In the genomic region with DNA sequence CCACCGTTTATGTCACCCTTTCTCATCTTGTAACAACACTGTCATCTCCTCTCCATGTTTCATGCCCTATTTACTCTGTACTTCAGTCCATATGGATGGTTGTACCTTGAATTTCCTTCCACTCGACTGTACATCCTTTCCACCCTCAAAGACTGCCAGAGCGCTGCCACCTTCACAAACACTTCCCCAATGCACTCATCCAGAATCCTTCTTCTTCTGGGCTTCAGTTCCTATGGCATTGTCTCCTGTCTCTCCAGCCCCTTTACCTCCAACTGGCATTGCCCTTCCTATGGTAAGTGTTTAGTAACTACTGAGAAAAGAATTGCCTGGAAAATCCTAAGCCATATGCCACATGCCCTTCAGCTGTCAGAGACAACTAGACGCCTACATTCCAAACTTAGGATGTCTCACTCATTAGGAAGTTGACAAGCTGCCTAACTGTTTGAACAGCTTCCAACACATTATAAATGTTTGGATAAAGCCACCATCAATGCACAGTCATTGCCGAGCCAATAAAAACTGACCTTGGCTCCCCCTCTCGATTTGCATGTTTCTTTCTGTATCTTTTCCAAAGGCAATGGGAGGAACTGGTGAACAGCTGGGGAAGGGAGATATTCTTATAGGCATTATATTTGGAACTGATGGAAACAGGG, we compare ENCODE assay signal across 16 mouse cellular contexts.
DNase-seq lines count a peak whose midpoint lies in the region; ATAC-seq and TF ChIP-seq lines count a peak whose summit lies in the region.
"Had no signal": no experiment of that assay in that cellular context is flagged by ENCODE, and none has a peak within 500 bp of the region (broad histone marks: within the 10 kb centered on the region; RNA-seq: fewer than 3 reads in every experiment).

No protein-coding gene starts in this region.

- ATAC-seq in lung, embryonic 16.5 days (ENCODE audit: low read depth) = peak; percentile 92
- no peak for ATAC-seq in intestine, postnatal 0 days
- no peak for ATAC-seq in liver, postnatal 0 days

- TF ChIP-seq CTCF in intestine, postnatal 0 days (IDR thresholded peaks at IDR 0.05; ENCODE audit: low read depth) = no peak
- TF ChIP-seq CTCF in liver, postnatal 0 days (IDR thresholded peaks at IDR 0.05; ENCODE audit: low read depth) = no peak

- 49% methylated on average over 6 of the region's 6 CpGs for WGBS in lung, embryonic 16.5 days
- WGBS in intestine, postnatal 0 days = 70% methylated on average over 6 of the region's 6 CpGs
- WGBS in liver, postnatal 0 days (ENCODE audit: insufficient replicate concordance) = 70% methylated on average over 6 of the region's 6 CpGs

- H3K27me3 ChIP-seq in lung, embryonic 16.5 days (ENCODE audit: control insufficient read depth, insufficient read depth, low read depth, low read length) = no peaks in the 10 kb centered on the region
- no peaks in the 10 kb centered on the region for H3K27me3 ChIP-seq in intestine, postnatal 0 days (replicated peaks; ENCODE audit: control insufficient read depth, insufficient read depth, low read length)
- no peaks in the 10 kb centered on the region for H3K27me3 ChIP-seq in liver, postnatal 0 days (ENCODE audit: insufficient read depth, low read length)
- H3K27me3 ChIP-seq: heart, embryonic 12.5 days; limb, embryonic 12.5 days had no signal

- H3K36me3 ChIP-seq in lung, embryonic 16.5 days (ENCODE audit: control insufficient read depth, insufficient read depth, low read length) = no peaks in the 10 kb centered on the region
- no peaks in the 10 kb centered on the region for H3K36me3 ChIP-seq in intestine, postnatal 0 days (ENCODE audit: control insufficient read depth, insufficient read depth)
- no peaks in the 10 kb centered on the region for H3K36me3 ChIP-seq in liver, postnatal 0 days (replicated peaks; ENCODE audit: insufficient read depth, low read length)
- H3K36me3 ChIP-seq: heart, embryonic 12.5 days; limb, embryonic 12.5 days had no signal

- H3K4me1 ChIP-seq in lung, embryonic 16.5 days (replicated peaks; ENCODE audit: control insufficient read depth, insufficient read depth, low read length) = peaks cover 4% of the 10 kb centered on the region; the same call in 1 of the 2 replicates
- H3K4me1 ChIP-seq in intestine, postnatal 0 days (replicated peaks; ENCODE audit: control insufficient read depth, insufficient read depth, low read length) = no peaks in the 10 kb centered on the region
- H3K4me1 ChIP-seq in liver, postnatal 0 days (ENCODE audit: insufficient read depth) = no peaks in the 10 kb centered on the region
- H3K4me1 ChIP-seq: heart, embryonic 12.5 days; limb, embryonic 12.5 days had no signal

- intact Hi-C loops in heart, postnatal 36 days (cut with DNase I) = no loop called here

- H3K9me3 ChIP-seq in lung, embryonic 16.5 days (ENCODE audit: control insufficient read depth, low read length) = no peaks in the 10 kb centered on the region
- no peaks in the 10 kb centered on the region for H3K9me3 ChIP-seq in intestine, postnatal 0 days (ENCODE audit: control insufficient read depth)
- H3K9me3 ChIP-seq in liver, postnatal 0 days (ENCODE audit: low read length) = no peaks in the 10 kb centered on the region
- H3K9me3 ChIP-seq: heart, embryonic 12.5 days; limb, embryonic 12.5 days had no signal

- no peak overlapping the region for H3K4me3 ChIP-seq in lung, embryonic 16.5 days (ENCODE audit: low read length)
- H3K4me3 ChIP-seq in intestine, postnatal 0 days (ENCODE audit: low read depth, low read length) = no peak overlapping the region
- no peak overlapping the region for H3K4me3 ChIP-seq in liver, postnatal 0 days (ENCODE audit: low read depth, low read length)
- H3K4me3 ChIP-seq: heart, embryonic 12.5 days; limb, embryonic 12.5 days; myocyte had no signal

- peak; percentile 45 for DNase-seq in heart, adult 11 months
- DNase-seq in heart, postnatal 36 days = no peak
- no peak for DNase-seq in lung, adult 18-20 months
- peak; percentile 73 for DNase-seq in cerebellum, adult 9-11 months
- peak; percentile 69 for DNase-seq in lung, postnatal 10 days
- DNase-seq in liver, postnatal 0 days = no peak
- DNase-seq: embryo, embryonic 11 days; heart, postnatal 4 days; spleen, adult 18-20 months; thymus, postnatal 14 days had no signal

- TF ChIP-seq EP300 in liver, postnatal 0 days (IDR thresholded peaks at IDR 0.05; ENCODE audit: low read depth) = no peak

- H3K27ac ChIP-seq in lung, embryonic 16.5 days (ENCODE audit: low read length) = peak overlapping the region; percentile 64
- no peak overlapping the region for H3K27ac ChIP-seq in intestine, postnatal 0 days (ENCODE audit: low read depth, low read length)
- no peak overlapping the region for H3K27ac ChIP-seq in liver, postnatal 0 days (ENCODE audit: low read depth)
- H3K27ac ChIP-seq: limb, embryonic 12.5 days; liver, embryonic 14.5 days had no signal

- no peak overlapping the region for H3K4me2 ChIP-seq in lung, embryonic 16.5 days (ENCODE audit: low read depth, low read length)
- H3K4me2 ChIP-seq in intestine, postnatal 0 days (replicated peaks; ENCODE audit: low read depth) = no peak overlapping the region
- no peak overlapping the region for H3K4me2 ChIP-seq in liver, postnatal 0 days (ENCODE audit: low read depth, low read length)
- H3K4me2 ChIP-seq: heart, embryonic 12.5 days; limb, embryonic 12.5 days had no signal

- no peak overlapping the region for H3K9ac ChIP-seq in lung, embryonic 16.5 days (ENCODE audit: low read length)
- H3K9ac ChIP-seq in intestine, postnatal 0 days (ENCODE audit: low read depth, low read length) = no peak overlapping the region
- H3K9ac ChIP-seq in liver, postnatal 0 days (replicated peaks) = no peak overlapping the region
- H3K9ac ChIP-seq: heart, embryonic 12.5 days; limb, embryonic 12.5 days; liver, embryonic 14.5 days had no signal

Comparison
In these comparisons a context has a peak if more than half of its experiments do, and no peak if none do; other contexts are left out.
1. DNase-seq: peak in heart, adult 11 months (single experiment), cerebellum, adult 9-11 months (single experiment) and lung, postnatal 10 days (single experiment); none in heart, postnatal 36 days (0 of 2), lung, adult 18-20 months (0 of 2) and liver, postnatal 0 days (single experiment).